Mouse (Mus musculus): ENCODE measurements at regions not wholly inside any gene's neighbourhood (a gene's known extent, or its start where the extent isn't known, plus 50 kb on each side); places are given as distances from the start of the nearest gene placed in this dataset.
A peak's percentile ranks its signal among the peaks of the same experiment; 100 is the strongest.
"Not testable (repeated sequence)": the region's sequence is repeated elsewhere in the genome, so short reads cannot be mapped to it uniquely, and the experiment has no call there.

GRCm38 (mm10) chr6:41225382-41225781 lies 76.7 kb upstream of the Try4 start:
- no peak for DNase-seq (ENCODE audit: inconsistent ontology term)

GRCm38 (mm10) chr6:41218415-41218814 lies 83.7 kb upstream of the Try4 start:
- no peak for DNase-seq (ENCODE audit: inconsistent ontology term)

GRCm38 (mm10) chr6:41215857-41216256 lies 86.2 kb upstream of the Try4 start:
- no peak for DNase-seq (ENCODE audit: inconsistent ontology term)

GRCm38 (mm10) chr6:41205864-41206263 lies 96.2 kb upstream of the Try4 start:
- no peak for DNase-seq (ENCODE audit: inconsistent ontology term)

DNA sequence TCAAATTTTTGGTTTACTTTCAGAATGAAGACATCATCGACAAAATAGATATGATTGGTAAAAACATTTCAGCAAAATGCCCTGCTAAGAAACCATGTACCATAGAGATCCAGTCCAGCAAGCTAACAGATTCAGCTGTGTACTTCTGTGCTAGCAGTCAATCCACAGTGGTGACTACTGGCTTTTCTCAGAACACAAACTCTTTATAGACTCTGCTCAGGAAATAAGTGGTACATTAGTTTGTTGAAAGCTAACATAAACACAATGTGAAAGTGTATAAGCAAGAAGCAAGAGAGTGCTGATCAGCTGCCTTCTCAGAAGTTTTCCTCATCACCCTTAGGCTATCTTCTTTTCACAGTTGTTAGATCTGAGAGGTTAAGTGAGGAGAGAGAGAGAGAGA lies 99.2 kb upstream of the Try4 start:
- DNase-seq (ENCODE audit: inconsistent ontology term): no peak

DNA sequence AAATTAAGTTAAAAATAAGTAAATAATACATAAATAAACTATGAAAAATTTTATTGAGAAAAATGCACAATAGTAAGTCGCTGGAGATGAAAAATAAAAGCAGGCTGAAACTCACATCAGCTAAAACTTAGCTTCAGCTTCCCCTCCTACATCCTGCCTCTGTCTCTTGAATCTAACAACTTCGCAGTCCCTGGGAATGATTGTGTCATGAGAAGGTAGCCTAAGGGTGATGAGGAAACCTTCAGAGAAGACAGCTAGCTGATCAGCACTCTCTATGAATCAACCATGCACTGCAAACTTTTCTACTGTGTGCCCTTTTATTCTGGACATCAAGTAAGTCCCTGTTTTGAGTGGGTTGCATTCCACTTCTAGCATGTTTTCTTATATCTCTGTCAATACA lies 99.8 kb upstream of the Try4 start:
- no peak for DNase-seq (ENCODE audit: inconsistent ontology term)

DNA sequence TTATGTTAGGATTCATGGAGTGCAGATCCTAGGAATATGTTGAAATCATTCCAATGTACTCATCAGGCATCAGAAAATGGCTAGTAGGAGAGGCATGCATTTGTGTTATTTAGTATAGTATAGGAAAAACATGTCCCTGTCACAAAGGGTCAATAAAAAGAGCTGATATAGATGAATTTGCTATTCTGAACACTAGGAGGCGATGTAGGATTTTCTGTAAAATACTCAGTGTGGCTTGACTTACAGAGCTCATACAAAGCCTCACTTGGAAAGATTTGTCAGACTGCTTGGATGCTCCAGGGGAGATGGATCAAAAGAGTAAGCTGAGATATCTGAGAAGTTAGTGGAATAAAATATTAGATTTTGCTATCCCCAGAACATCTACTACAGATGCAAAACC lies 107.6 kb upstream of the Try4 start:
- no peak for DNase-seq (ENCODE audit: inconsistent ontology term)

DNA sequence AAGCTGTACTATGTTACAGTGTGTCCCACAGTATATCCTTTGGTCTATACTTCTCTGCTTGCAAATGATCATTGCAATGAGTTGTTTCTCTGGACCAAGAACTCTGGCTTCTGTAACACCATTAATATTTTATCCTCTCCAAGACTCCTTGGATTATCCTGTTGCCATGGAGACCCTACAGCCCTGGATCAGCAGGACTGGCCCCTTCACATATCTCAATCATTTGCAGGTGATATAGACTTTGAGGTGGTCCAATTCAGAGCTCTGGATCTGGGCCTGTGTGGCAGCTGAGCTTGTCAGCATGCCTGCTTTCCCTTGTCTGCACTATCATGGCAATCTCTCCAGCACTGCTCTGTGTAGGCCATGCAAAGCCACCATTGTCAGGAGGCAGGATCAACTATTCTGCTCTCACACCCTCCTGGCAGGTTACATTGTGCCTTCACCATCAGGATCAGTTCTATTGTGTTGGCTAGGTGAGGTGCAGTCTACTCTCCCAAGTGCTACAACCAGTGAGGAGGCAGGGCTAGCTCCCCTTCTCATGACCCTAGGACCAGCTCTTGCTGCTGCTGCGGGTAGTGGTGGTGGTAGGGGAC lies 110.2 kb upstream of the Try4 start:
- DNase-seq (ENCODE audit: inconsistent ontology term): no peak

GRCm38 (mm10) chr6:41188910-41189309 lies 113.2 kb upstream of the Try4 start:
- no peak for DNase-seq (ENCODE audit: inconsistent ontology term)

DNA sequence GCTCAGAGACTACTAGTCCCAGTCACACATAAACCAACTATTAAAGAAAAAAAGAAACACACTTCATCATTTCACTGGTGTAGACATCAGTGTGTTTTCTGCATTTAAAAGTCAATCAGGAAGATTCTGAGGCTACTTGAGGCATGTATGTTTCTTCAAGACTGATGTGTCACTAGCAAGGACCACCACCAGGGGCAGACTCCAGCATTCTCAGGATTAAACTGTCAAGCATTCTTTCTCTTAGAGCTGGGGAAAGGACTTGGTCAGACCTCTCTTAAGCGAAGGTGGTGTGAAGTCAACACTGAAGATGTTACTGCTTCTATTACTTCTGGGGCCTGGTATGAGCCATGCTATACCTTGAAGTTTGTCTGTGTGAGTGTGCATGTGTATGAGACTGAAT lies 114.1 kb upstream of the Try4 start:
- no peak for DNase-seq (ENCODE audit: inconsistent ontology term)

DNA sequence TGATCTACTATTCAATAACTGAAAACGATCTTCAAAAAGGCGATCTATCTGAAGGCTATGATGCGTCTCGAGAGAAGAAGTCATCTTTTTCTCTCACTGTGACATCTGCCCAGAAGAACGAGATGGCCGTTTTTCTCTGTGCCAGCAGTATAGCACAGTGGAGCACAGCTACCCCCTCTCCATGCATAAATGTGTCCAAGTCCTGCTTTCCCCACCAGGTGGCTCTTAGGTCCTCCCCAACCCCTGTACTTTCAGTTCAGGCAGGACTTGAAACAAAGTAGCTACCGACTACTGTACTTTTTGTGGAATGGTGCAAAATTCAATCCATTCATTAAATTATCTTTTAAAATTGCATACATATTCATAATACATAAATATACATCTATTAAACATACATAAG lies 123.2 kb upstream of the Try4 start:
- no peak for DNase-seq (ENCODE audit: inconsistent ontology term)

GRCm38 (mm10) chr6:41178019-41178418 lies 124.0 kb upstream of the Try4 start:
- no peak for DNase-seq (ENCODE audit: inconsistent ontology term)

- no peak for DNase-seq (ENCODE audit: inconsistent ontology term)
Observed at GRCm38 (mm10) chr6:41177152-41177551, 124.9 kb upstream of the Try4 start.

- no peak for DNase-seq (ENCODE audit: inconsistent ontology term)
Observed at GRCm38 (mm10) chr6:41176034-41176433, 126.0 kb upstream of the Try4 start.

- no peak for DNase-seq (ENCODE audit: inconsistent ontology term)
Observed at GRCm38 (mm10) chr6:41163491-41163890, 128.2 kb upstream of the 2210010C04Rik start.

DNA sequence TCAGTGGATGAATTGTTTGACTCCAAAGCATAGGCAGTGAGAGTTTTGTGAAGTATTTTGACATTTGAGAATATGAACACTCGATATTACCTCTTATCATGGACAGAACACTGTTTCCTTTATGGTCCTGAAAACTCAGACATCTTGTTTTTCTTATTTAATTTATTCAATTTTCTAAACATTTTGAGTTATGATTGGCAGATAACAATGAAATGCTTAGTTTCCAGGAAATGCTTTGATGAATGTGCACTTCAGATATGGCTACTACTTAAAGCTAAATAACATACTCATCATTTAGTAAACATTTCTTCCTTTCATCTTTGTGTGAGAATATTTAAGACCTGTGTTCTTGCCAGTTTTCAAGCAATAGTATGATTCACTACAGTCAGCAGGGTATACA lies 126.4 kb upstream of the 2210010C04Rik start:
- no peak for DNase-seq (ENCODE audit: inconsistent ontology term)

DNA sequence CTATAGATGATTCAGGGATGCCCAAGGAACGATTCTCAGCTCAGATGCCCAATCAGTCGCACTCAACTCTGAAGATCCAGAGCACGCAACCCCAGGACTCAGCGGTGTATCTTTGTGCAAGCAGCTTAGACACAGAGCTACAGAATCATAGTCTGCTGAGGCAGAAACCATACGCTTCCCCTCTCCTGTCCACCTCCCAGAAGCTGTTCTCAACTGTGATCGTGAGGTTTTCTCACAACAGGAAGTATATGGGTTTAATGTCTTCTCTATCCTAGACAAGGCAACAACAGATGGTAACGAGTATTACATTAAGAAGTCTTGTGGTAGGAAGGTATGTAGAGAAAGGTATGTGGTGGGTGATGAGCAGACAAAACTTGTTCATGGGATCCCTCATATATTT lies 116.8 kb upstream of the 2210010C04Rik start:
- DNase-seq (ENCODE audit: inconsistent ontology term): no peak

DNA sequence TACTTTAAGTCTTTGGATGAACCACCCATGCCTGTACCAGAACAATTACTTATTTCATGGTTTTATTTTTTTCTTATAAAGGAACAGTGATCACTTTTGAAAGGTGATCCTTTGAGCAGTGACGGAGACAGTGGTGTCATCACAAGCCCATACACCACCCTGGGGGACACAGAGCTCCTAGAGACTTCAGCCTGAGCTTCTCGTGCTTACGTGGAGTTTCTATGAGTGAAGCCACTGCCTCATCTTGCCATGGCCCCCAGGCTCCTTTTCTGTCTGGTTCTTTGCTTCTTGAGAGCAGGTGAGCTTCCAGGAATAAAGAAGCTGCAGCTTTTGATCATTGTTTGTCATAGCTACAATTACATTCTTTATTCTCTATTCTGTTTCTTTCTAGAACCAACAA lies 116.2 kb upstream of the 2210010C04Rik start:
- DNase-seq (ENCODE audit: inconsistent ontology term): no peak

GRCm38 (mm10) chr6:41140916-41141315 lies 105.6 kb upstream of the 2210010C04Rik start:
- no peak for DNase-seq (ENCODE audit: inconsistent ontology term)

DNA sequence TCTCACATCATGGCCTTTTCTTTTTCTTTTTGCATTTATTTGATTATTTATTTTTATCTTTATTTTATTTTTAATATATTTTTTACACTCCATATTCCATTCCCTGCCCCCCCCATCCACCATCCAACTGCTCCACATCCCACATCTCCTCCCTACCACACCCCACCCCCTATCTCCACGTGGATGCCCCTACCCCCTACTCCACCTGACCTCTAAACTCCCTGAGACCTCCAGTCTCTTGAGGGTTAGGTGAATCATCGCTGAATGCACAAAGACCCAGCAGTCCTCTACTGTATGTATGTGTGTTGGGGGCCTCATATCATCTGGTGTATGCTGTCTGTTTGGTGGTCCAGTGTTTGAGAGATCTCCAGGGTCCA lies 102.1 kb upstream of the 2210010C04Rik start:
- not testable (repeated sequence) for DNase-seq (ENCODE audit: inconsistent ontology term)

DNA sequence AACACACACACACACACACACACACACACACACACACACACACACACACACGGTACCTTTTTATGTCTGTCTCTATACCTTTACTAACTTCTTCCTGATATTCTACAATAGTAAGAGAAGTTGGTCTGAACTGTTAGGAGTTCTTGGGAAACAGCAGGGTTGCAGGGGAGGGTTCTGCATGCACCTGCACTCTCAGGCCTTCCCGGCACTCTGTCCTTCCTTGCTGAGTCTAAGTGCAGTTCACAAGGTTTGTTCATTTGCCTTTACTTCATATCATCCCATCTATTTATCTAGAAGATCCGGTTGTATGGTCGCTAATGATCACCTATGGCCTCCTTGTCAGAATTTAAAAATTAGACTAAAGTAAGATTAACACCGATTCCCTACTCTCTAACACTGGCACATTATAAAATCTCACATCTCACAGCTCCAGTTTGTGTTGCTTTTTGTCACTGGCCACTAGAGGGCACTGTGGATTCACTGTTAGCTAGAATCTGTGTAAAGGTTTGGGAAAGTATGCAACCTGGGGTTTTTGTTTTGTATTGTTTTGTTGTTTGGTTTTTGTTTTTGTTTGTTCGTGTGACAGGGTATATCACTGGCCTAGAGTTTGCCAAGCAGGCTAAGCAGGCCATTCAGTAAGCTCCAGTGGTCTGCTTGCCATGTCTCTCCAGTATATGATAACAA lies 101.5 kb upstream of the 2210010C04Rik start:
- peak; percentile 52 for DNase-seq (ENCODE audit: inconsistent ontology term)

- DNase-seq (ENCODE audit: inconsistent ontology term): no peak
Observed at GRCm38 (mm10) chr6:41135160-41135559, 99.9 kb upstream of the 2210010C04Rik start.

GRCm38 (mm10) chr6:41129906-41130305 lies 94.6 kb upstream of the 2210010C04Rik start:
- no peak for DNase-seq (ENCODE audit: inconsistent ontology term)

DNA sequence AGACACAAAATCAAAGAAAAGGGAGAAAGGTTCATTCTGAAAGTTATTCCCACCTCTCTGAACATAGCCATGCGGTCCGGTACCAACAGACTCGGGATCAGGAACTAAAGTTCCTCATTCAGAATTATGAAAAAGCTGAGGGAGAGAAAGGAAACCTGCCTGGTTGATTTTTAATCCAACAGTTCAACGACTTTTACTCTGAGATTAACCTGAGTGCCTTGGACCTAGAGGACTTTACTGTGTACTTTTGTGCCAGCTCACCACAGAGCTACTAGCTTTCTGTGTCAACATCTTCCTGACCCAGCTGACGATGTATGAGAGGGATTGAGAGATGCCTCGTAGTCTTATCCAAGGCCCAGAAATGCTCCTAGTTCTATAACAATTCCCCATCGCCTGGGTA lies 92.5 kb upstream of the 2210010C04Rik start:
- no peak for DNase-seq (ENCODE audit: inconsistent ontology term)

All from Muller cell, postnatal 12 days (primary cell).